Mouse (Mus musculus): ENCODE data around the gene Magi2. TPM values are rescaled to one million over a fixed set of nuclear protein-coding genes. Genes with fewer than 3 reads are reported as not detected.

Gene Magi2
- polyA plus RNA-seq, 1 experiment from 2014 or later = 28.5 TPM

- 31% methylated on average over 10 of the region's 10 CpGs for WGBS
- peak overlapping the region; percentile 34 for H3K4me2 ChIP-seq
Observed at GRCm38 (mm10) chr5:20582995-20583435, 1356.2 kb downstream of the Magi2 start.

GRCm38 (mm10) chr5:20583639-20584038 is 1356.8 kb downstream of the Magi2 start:
- Histone ChIP-seq H3K9me3 (no peaks in the 10 kb centered on the region), H3K27ac (peak overlapping the region; percentile 76), H3K4me2 (peak overlapping the region; percentile 34; the same call in 1 of the 2 replicates), H3K9ac (no peak overlapping the region), H3K4me1 (replicated peaks) (peaks cover 26% of the 10 kb centered on the region), H3K27me3 (no peaks in the 10 kb centered on the region), H3K4me3 (no peak overlapping the region), H3K36me3 (peaks cover 5% of the 10 kb centered on the region; the same call in 1 of the 2 replicates)
- WGBS = 45% methylated on average over 3 of the region's 3 CpGs
- ATAC-seq (ENCODE audit: low FRiP score) = no peak

More at GRCm38 (mm10) chr5:20582995-20583435, 1356.2 kb downstream of the Magi2 start:
- H3K9ac ChIP-seq = no peak overlapping the region
- peaks cover 5% of the 10 kb centered on the region; the same call in 1 of the 2 replicates for H3K36me3 ChIP-seq
- H3K27ac ChIP-seq = peak overlapping the region; percentile 76
- ATAC-seq (ENCODE audit: low FRiP score) = peak; percentile 86
- H3K9me3 ChIP-seq = no peaks in the 10 kb centered on the region
- H3K27me3 ChIP-seq = no peaks in the 10 kb centered on the region
- H3K4me3 ChIP-seq = no peak overlapping the region
- peaks cover 26% of the 10 kb centered on the region for H3K4me1 ChIP-seq (replicated peaks)

GRCm38 (mm10) chr5:20584769-20585168 is 1357.9 kb downstream of the Magi2 start:
- no peaks in the 10 kb centered on the region for H3K27me3 ChIP-seq
- H3K27ac ChIP-seq = no peak overlapping the region
- peaks cover 26% of the 10 kb centered on the region for H3K4me1 ChIP-seq (replicated peaks)
- H3K9me3 ChIP-seq = no peaks in the 10 kb centered on the region
- no peak for ATAC-seq (ENCODE audit: low FRiP score)
- no peak overlapping the region for H3K4me2 ChIP-seq
- H3K4me3 ChIP-seq = no peak overlapping the region
- no peak overlapping the region for H3K9ac ChIP-seq
- H3K36me3 ChIP-seq = peaks cover 5% of the 10 kb centered on the region; the same call in 1 of the 2 replicates
- WGBS = 82% methylated on average over 3 of the region's 3 CpGs

- H3K9me3 ChIP-seq = no peaks in the 10 kb centered on the region
- H3K9ac ChIP-seq = no peak overlapping the region
- no peak overlapping the region for H3K4me2 ChIP-seq
- ATAC-seq (ENCODE audit: low FRiP score) = no peak
- 52% methylated on average over 3 of the region's 3 CpGs for WGBS
- no peaks in the 10 kb centered on the region for H3K36me3 ChIP-seq
- no peak overlapping the region for H3K4me3 ChIP-seq
- H3K27ac ChIP-seq = no peak overlapping the region
- H3K4me1 ChIP-seq (replicated peaks) = 0 out of 2 replicates have a peak, but pooled peaks cover 2% of the 10 kb centered on the region
- H3K27me3 ChIP-seq = no peaks in the 10 kb centered on the region
Observed at GRCm38 (mm10) chr5:20589731-20590130, 1362.9 kb downstream of the Magi2 start.

GRCm38 (mm10) chr5:20598196-20598595 is 1371.4 kb downstream of the Magi2 start:
- no peaks in the 10 kb centered on the region for H3K27me3 ChIP-seq
- no peak for ATAC-seq (ENCODE audit: low FRiP score)
- no peak overlapping the region for H3K4me2 ChIP-seq
- no peaks in the 10 kb centered on the region for H3K9me3 ChIP-seq
- no peak overlapping the region for H3K4me3 ChIP-seq
- no peak overlapping the region for H3K9ac ChIP-seq
- 74% methylated on average over 3 of the region's 3 CpGs for WGBS
- H3K27ac ChIP-seq = no peak overlapping the region
- peaks cover 10% of the 10 kb centered on the region for H3K36me3 ChIP-seq
- no peaks in the 10 kb centered on the region for H3K4me1 ChIP-seq (replicated peaks)

GRCm38 (mm10) chr5:20603756-20604469 is 1377.1 kb downstream of the Magi2 start:
- no peak overlapping the region for H3K4me3 ChIP-seq
- no peaks in the 10 kb centered on the region for H3K27me3 ChIP-seq
- no peak overlapping the region for H3K4me2 ChIP-seq
- H3K4me1 ChIP-seq (replicated peaks) = peaks cover 10% of the 10 kb centered on the region
- H3K9ac ChIP-seq = no peak overlapping the region
- ATAC-seq (ENCODE audit: low FRiP score) = no peak
- no peak overlapping the region for H3K27ac ChIP-seq
- H3K9me3 ChIP-seq = no peaks in the 10 kb centered on the region
- WGBS = 34% methylated on average over 7 of the region's 7 CpGs
- H3K36me3 ChIP-seq = peaks cover 10% of the 10 kb centered on the region

GRCm38 (mm10) chr5:20606497-20606896 is 1379.7 kb downstream of the Magi2 start:
- Histone ChIP-seq H3K4me2 (no peak overlapping the region), H3K36me3 (peaks cover 27% of the 10 kb centered on the region), H3K27me3 (no peaks in the 10 kb centered on the region), H3K4me1 (replicated peaks) (peaks cover 10% of the 10 kb centered on the region), H3K4me3 (no peak overlapping the region), H3K27ac (no peak overlapping the region), H3K9me3 (no peaks in the 10 kb centered on the region), H3K9ac (no peak overlapping the region)
- WGBS = 71% methylated on average over 5 of the region's 5 CpGs
- no peak for ATAC-seq (ENCODE audit: low FRiP score)

GRCm38 (mm10) chr5:20607503-20607902 is 1380.7 kb downstream of the Magi2 start:
- WGBS = 83% methylated on average over 1 of the region's 1 CpGs
- H3K9ac ChIP-seq = no peak overlapping the region
- peaks cover 10% of the 10 kb centered on the region for H3K4me1 ChIP-seq (replicated peaks)
- H3K4me2 ChIP-seq = no peak overlapping the region
- H3K36me3 ChIP-seq = peaks cover 37% of the 10 kb centered on the region
- no peaks in the 10 kb centered on the region for H3K27me3 ChIP-seq
- no peak for ATAC-seq (ENCODE audit: low FRiP score)
- H3K27ac ChIP-seq = no peak overlapping the region
- no peaks in the 10 kb centered on the region for H3K9me3 ChIP-seq
- no peak overlapping the region for H3K4me3 ChIP-seq

GRCm38 (mm10) chr5:20609206-20609935 is 1382.5 kb downstream of the Magi2 start:
- no peaks in the 10 kb centered on the region for H3K9me3 ChIP-seq
- H3K27me3 ChIP-seq = no peaks in the 10 kb centered on the region
- peaks cover 35% of the 10 kb centered on the region for H3K36me3 ChIP-seq
- ATAC-seq (ENCODE audit: low FRiP score) = no peak
- no peak overlapping the region for H3K4me2 ChIP-seq
- peaks cover under 1% of the 10 kb centered on the region; the same call in 1 of the 2 replicates for H3K4me1 ChIP-seq (replicated peaks)
- WGBS = 88% methylated on average over 12 of the region's 12 CpGs
- H3K4me3 ChIP-seq = no peak overlapping the region
- H3K27ac ChIP-seq = no peak overlapping the region
- H3K9ac ChIP-seq = no peak overlapping the region

- WGBS = 92% methylated on average over 2 of the region's 2 CpGs
- no peak for ATAC-seq (ENCODE audit: low FRiP score)
Observed at GRCm38 (mm10) chr5:20610640-20611039, 1383.8 kb downstream of the Magi2 start.

GRCm38 (mm10) chr5:20612616-20613015 is 1385.8 kb downstream of the Magi2 start:
- no peak for ATAC-seq (ENCODE audit: low FRiP score)
- Histone ChIP-seq H3K9ac (no peak overlapping the region), H3K4me1 (replicated peaks) (no peaks in the 10 kb centered on the region), H3K4me3 (no peak overlapping the region), H3K4me2 (no peak overlapping the region), H3K27me3 (no peaks in the 10 kb centered on the region), H3K27ac (no peak overlapping the region), H3K9me3 (no peaks in the 10 kb centered on the region), H3K36me3 (peaks cover 35% of the 10 kb centered on the region)
- 95% methylated on average over 9 of the region's 9 CpGs for WGBS

More at GRCm38 (mm10) chr5:20610640-20611039, 1383.8 kb downstream of the Magi2 start:
- Histone ChIP-seq H3K9me3 (no peaks in the 10 kb centered on the region), H3K4me2 (no peak overlapping the region), H3K27ac (no peak overlapping the region), H3K9ac (no peak overlapping the region), H3K4me3 (no peak overlapping the region), H3K36me3 (peaks cover 35% of the 10 kb centered on the region), H3K27me3 (no peaks in the 10 kb centered on the region), H3K4me1 (replicated peaks) (no peaks in the 10 kb centered on the region)

GRCm38 (mm10) chr5:20614891-20615290 is 1388.1 kb downstream of the Magi2 start:
- Histone ChIP-seq H3K9ac (no peak overlapping the region), H3K4me2 (no peak overlapping the region), H3K9me3 (no peaks in the 10 kb centered on the region), H3K4me1 (replicated peaks) (no peaks in the 10 kb centered on the region), H3K4me3 (no peak overlapping the region), H3K27ac (no peak overlapping the region), H3K36me3 (peaks cover 26% of the 10 kb centered on the region), H3K27me3 (no peaks in the 10 kb centered on the region)
- no peak for ATAC-seq (ENCODE audit: low FRiP score)
- 86% methylated on average over 4 of the region's 4 CpGs for WGBS

Data from hindbrain, embryonic 13.5 days (tissue).